Mouse (Mus musculus): ENCODE results near the gene Fez2. TPM values are rescaled to one million over a fixed set of nuclear protein-coding genes. Genes with fewer than 3 reads are reported as not detected.

Fez2 gene
- polyA plus RNA-seq (2012; rRNA removed), result 90.4 and 91.6 TPM in 2 replicates

DNA sequence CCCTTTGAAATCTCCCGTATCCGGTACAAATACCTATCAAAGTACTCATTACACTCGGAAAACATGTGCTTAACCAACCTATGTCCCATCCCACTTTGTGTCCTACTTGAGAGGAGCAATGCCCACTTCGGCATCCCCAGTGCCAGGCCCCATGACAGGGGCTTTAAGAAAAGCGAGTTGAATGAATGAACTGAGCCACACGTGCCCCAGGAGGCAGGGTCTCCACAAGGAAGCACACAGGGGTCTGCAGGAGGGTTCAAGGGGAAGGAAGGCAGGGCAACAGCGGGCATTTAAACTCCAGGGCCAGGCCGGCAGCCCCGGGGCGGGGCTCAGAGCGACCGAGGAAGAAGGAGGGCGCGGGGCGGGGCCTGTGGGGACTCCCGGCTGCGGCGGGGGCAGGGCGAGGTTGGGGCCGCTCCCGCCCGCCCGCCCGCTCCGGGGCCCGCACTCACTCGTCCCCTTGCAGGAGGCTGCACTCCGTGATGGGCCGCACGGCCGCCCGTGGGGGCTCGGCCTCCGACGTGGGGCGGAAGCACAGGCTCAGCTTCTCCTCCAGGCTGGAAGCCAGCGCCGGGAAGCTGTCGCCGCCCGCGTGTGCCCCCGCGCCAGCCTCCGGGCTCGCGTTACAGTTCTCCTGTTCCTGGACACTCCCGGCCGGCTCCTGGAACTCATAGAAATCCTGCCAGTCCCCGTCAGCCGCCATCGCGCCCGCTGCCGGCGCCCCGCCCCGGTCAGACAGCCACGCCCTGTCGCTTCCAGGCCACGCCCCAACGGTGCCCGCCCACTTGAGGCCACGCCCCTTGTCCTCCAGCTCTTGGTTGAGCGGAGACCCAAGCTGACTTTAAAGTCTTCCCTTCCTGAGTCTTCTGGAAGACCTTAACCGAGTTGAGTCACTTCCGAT lies at the start of gene Fez2:
Gene Fez2 (minus strand): TSS at position 772 of the 901 bp plus-strand sequence.
- TF ChIP-seq POLR2A (IDR thresholded peaks at IDR 0.05; ENCODE audit: borderline replicate concordance, insufficient read depth, low read length) (peak; percentile 43; the same call in 1 of the 2 replicates), CTCF (IDR thresholded peaks at IDR 0.05; ENCODE audit: borderline replicate concordance, insufficient read depth, low read depth, low read length) (no peak)
- Histone ChIP-seq H3K27ac (ENCODE audit: insufficient read depth, low read length) (peak within 1 kb of the TSS; percentile 66; the same call in 1 of the 2 replicates), H3K27me3 (ENCODE audit: control insufficient read depth, insufficient read depth, low read length) (no peaks in the 10 kb centered on the region), H3K4me3 (replicated peaks; ENCODE audit: insufficient read depth, low read depth, low read length) (peak within 1 kb of the TSS; percentile 74), H3K4me1 (ENCODE audit: control insufficient read depth, insufficient read depth, low read length) (no peaks in the 10 kb centered on the region; the same call in 1 of the 2 replicates)
- DNase-seq, result peak; percentile 88 to 94
- WGBS, result 1% methylated on average over 67 of the region's 67 CpGs

DNA sequence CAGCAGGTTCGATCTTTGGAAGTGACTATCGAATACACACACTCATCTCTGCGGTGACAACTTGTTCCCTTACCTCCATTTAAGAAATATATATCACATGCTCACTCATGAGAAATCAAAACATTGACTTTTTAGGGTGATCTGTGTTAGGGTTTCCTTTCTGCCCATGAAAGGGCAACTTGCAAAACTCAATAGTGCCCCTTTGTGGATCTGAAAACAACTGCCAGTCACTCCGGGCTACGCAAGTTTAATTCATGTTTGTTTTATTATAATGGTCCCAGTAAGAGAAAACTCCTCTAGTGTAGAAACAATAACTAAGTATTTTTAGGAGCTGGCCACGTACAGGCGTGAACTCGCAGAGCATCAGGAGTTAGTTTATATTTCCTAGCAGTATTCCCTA lies 47.5 kb upstream of the Fez2 start:
- DNase-seq, result no peak
- H3K27ac ChIP-seq (ENCODE audit: insufficient read depth, low read length), result no peak overlapping the region
- H3K27me3 ChIP-seq (ENCODE audit: control insufficient read depth, insufficient read depth, low read length), result no peaks in the 10 kb centered on the region
- WGBS, result 90% methylated on average over 8 of the region's 8 CpGs
- no peak for TF ChIP-seq CTCF (IDR thresholded peaks at IDR 0.05; ENCODE audit: borderline replicate concordance, insufficient read depth, low read depth, low read length)
- TF ChIP-seq POLR2A (IDR thresholded peaks at IDR 0.05; ENCODE audit: borderline replicate concordance, insufficient read depth, low read length), result no peak
- no peak overlapping the region for H3K4me3 ChIP-seq (replicated peaks; ENCODE audit: insufficient read depth, low read depth, low read length)
- H3K4me1 ChIP-seq (ENCODE audit: control insufficient read depth, insufficient read depth, low read length), result no peaks in the 10 kb centered on the region

DNA sequence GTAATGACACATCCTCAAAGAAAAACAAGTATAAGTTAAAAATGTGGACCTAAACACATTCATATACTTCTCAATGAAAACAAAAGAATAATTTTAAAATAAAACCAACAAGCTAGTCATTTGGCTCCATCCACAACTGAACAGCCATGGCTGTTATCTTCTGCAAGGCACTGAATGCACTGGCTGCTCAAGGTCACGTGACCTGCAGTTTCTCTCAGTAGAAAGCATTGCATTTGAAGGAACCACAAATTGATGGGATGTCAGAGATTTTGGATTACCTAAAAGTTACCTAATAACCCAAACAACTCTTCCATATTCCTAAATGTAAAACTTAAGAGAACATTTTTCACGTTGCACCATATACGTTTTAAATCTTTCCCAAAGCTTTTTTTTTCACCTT lies 47.1 kb upstream of the Fez2 start:
- DNase-seq, result no peak
- Histone ChIP-seq H3K4me1 (ENCODE audit: control insufficient read depth, insufficient read depth, low read length) (no peaks in the 10 kb centered on the region), H3K4me3 (replicated peaks; ENCODE audit: insufficient read depth, low read depth, low read length) (no peak overlapping the region), H3K27me3 (ENCODE audit: control insufficient read depth, insufficient read depth, low read length) (no peaks in the 10 kb centered on the region), H3K27ac (ENCODE audit: insufficient read depth, low read length) (no peak overlapping the region)
- TF ChIP-seq POLR2A (IDR thresholded peaks at IDR 0.05; ENCODE audit: borderline replicate concordance, insufficient read depth, low read length), result no peak
- no peak for TF ChIP-seq CTCF (IDR thresholded peaks at IDR 0.05; ENCODE audit: borderline replicate concordance, insufficient read depth, low read depth, low read length)
- WGBS, result 87% methylated on average over 3 of the region's 3 CpGs

DNA sequence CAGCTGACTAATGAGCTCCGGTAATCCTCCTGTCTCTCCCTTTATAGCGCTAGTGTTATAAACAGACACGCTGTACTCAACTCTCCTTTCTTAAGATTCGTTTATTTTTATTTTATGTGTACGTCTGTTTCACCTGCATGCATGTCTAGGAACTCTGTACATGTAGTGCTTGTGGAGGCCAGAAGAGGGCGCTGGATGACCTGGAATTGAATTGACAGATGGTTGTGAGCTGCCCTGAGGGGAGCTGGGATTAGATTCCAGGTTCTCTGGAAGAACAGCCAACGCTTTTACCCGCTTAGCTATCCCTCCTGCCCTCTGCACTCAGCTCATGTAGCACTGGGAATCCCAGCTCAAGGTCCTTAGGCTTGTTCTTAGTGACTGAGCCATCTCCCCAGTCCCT lies 42.2 kb upstream of the Fez2 start:
- no peak for DNase-seq
- TF ChIP-seq POLR2A (IDR thresholded peaks at IDR 0.05; ENCODE audit: borderline replicate concordance, insufficient read depth, low read length) (no peak), CTCF (IDR thresholded peaks at IDR 0.05; ENCODE audit: borderline replicate concordance, insufficient read depth, low read depth, low read length) (no peak)
- no peak overlapping the region for H3K27ac ChIP-seq (ENCODE audit: insufficient read depth, low read length)
- 80% methylated on average over 8 of the region's 8 CpGs for WGBS
- H3K4me3 ChIP-seq (replicated peaks; ENCODE audit: insufficient read depth, low read depth, low read length), result no peak overlapping the region
- H3K27me3 ChIP-seq (ENCODE audit: control insufficient read depth, insufficient read depth, low read length), result no peaks in the 10 kb centered on the region
- no peaks in the 10 kb centered on the region for H3K4me1 ChIP-seq (ENCODE audit: control insufficient read depth, insufficient read depth, low read length)

DNA sequence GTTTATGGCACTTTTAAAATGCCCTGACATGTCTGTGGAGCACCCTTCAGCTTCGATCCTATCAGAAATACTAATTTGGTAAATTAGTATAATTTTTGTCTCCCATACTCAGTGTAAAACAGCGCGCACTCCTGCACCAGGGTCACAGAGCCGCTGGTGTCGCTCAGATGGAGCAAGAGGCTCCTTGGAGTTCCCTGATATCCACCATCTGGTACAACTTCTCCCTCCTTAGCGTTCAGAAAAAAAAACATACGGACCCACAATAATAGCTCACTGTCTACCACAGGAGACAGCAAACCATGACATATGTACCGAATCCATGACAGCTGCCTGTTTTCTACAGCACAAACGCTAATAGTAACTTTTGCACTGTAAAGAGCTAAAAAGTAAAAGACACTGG lies 37.6 kb upstream of the Fez2 start:
- Histone ChIP-seq H3K4me1 (ENCODE audit: control insufficient read depth, insufficient read depth, low read length) (no peaks in the 10 kb centered on the region), H3K4me3 (replicated peaks; ENCODE audit: insufficient read depth, low read depth, low read length) (no peak overlapping the region), H3K27me3 (ENCODE audit: control insufficient read depth, insufficient read depth, low read length) (no peaks in the 10 kb centered on the region), H3K27ac (ENCODE audit: insufficient read depth, low read length) (no peak overlapping the region)
- no peak for TF ChIP-seq CTCF (IDR thresholded peaks at IDR 0.05; ENCODE audit: borderline replicate concordance, insufficient read depth, low read depth, low read length)
- TF ChIP-seq POLR2A (IDR thresholded peaks at IDR 0.05; ENCODE audit: borderline replicate concordance, insufficient read depth, low read length), result no peak
- 71% methylated on average over 9 of the region's 9 CpGs for WGBS
- no peak for DNase-seq

DNA sequence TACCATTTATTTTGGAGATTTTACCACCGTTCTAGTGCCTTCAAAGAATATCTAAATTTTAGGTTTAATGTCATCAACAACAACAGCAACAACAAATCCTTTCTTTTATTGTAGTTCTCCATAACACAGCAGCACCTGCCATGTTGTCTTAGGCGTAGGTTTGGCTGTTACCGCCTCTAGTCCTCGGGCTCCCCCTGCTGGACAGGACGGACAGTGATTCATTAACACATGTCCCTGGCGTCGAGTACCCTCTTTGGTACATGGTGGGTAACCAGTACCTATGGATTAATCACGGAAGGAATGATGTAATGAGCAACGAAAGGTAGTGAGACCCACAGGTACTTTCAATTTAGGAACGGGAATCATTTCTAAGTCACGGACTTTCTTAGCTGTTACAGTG lies 37.2 kb upstream of the Fez2 start:
- Histone ChIP-seq H3K27ac (ENCODE audit: insufficient read depth, low read length) (no peak overlapping the region), H3K27me3 (ENCODE audit: control insufficient read depth, insufficient read depth, low read length) (no peaks in the 10 kb centered on the region), H3K4me1 (ENCODE audit: control insufficient read depth, insufficient read depth, low read length) (no peaks in the 10 kb centered on the region), H3K4me3 (replicated peaks; ENCODE audit: insufficient read depth, low read depth, low read length) (no peak overlapping the region)
- TF ChIP-seq POLR2A (IDR thresholded peaks at IDR 0.05; ENCODE audit: borderline replicate concordance, insufficient read depth, low read length) (no peak), CTCF (IDR thresholded peaks at IDR 0.05; ENCODE audit: borderline replicate concordance, insufficient read depth, low read depth, low read length) (peak; percentile 91)
- WGBS, result 34% methylated on average over 11 of the region's 11 CpGs
- peak; percentile 71 to 80 for DNase-seq

DNA sequence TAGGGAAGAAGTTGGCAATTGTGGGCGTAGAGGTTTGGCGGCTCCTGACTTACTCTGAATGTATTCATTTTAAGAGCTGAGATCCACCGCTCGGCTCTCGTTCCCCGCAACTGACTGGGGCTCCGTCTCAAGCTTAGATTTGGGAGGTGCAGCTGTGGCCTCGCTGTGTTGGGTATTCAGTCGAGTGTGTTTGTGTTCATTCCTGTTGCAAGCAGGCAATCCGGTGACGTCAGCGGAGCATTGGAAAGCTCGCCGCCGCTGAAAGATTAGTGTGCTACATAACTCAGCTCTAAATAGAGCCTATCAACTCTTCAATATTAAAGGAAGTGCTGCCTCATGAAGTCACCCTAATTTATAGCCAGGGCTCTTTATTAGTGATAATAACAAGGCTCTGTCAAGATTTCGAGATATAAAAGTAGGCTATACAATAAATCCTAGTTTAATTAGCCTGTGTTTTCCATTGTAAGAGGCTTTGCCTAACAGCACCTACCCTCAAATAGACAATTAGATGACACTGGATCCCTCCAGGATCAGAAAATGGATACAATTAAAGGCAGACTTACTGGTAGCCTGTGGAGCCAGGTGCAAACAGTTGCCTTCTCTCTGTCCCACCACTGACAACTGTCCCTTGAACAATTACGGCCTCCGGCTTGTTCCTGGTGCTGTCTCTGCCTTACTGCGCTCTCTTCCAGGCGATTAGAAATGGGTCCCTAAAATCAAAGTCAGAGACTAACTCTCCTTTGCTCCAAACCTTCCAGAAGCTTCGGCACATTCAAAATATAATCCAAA lies 36.4 kb upstream of the Fez2 start:
- no peaks in the 10 kb centered on the region for H3K27me3 ChIP-seq (ENCODE audit: control insufficient read depth, insufficient read depth, low read length)
- H3K27ac ChIP-seq (ENCODE audit: insufficient read depth, low read length), result no peak overlapping the region
- H3K4me3 ChIP-seq (replicated peaks; ENCODE audit: insufficient read depth, low read depth, low read length), result no peak overlapping the region
- TF ChIP-seq CTCF (IDR thresholded peaks at IDR 0.05; ENCODE audit: borderline replicate concordance, insufficient read depth, low read depth, low read length) (no peak), POLR2A (IDR thresholded peaks at IDR 0.05; ENCODE audit: borderline replicate concordance, insufficient read depth, low read length) (no peak)
- H3K4me1 ChIP-seq (ENCODE audit: control insufficient read depth, insufficient read depth, low read length), result no peaks in the 10 kb centered on the region
- 85% methylated on average over 21 of the region's 21 CpGs for WGBS
- no peak for DNase-seq
